Mouse (Mus musculus) bone marrow, adult 2 months (tissue): Measurements from ENCODE around the gene Ets2.

Source experiments
- CTCF ChIP-seq: fragments of 200-500 bp; IDR thresholded peaks from 2 replicates; pipeline ENCODE4 v1.5.1; 2011; ENCODE audit warnings: low read length, control low read depth; ENCODE audit not compliant: control insufficient read depth, insufficient read depth
- POLR2A ChIP-seq: fragments of 200-500 bp; IDR thresholded peaks from 2 replicates; pipeline ENCODE4 v1.6.1; 2011; ENCODE audit warnings: low read depth, mild to moderate bottlenecking, control low read depth, low read length, borderline replicate concordance; ENCODE audit not compliant: control insufficient read depth

- TF ChIP-seq POLR2A: no peak
- no peak for TF ChIP-seq CTCF
Observed at GRCm38 (mm10) chr16:95704662-95705330, 2.9 kb downstream of the Ets2 start.
